Mouse (Mus musculus) megakaryocyte, embryonic 14.5 days (primary cell): Measurements from ENCODE around the gene Cd177. TPM values are rescaled to one million over a fixed set of nuclear protein-coding genes. Genes with fewer than 3 reads are reported as not detected.
"Not testable (repeated sequence)": the region's sequence is repeated elsewhere in the genome, so short reads cannot be mapped to it uniquely, and the experiment has no call there.

Experiments used
- H3K27me3 ChIP-seq: replicated peaks from 2 replicates; pipeline ENCODE3; 2012; ENCODE audit warnings: inconsistent platforms
- H3K36me3 ChIP-seq: replicated peaks from 2 replicates; pipeline ENCODE3; 2012; ENCODE audit warnings: low read length, inconsistent platforms, mixed read lengths
- H3K4me1 ChIP-seq: 2 replicates; pipeline ENCODE4 v1.6.1; 2012; ENCODE audit warnings: inconsistent platforms
- H3K4me3 ChIP-seq: replicated peaks from 2 replicates; pipeline ENCODE3; 2012; ENCODE audit warnings: moderate library complexity, mild to moderate bottlenecking, inconsistent platforms
- H3K9me3 ChIP-seq: 2 replicates; pipeline ENCODE4 v1.6.1; 2012; ENCODE audit warnings: inconsistent platforms
- FLI1 ChIP-seq: IDR thresholded peaks from 2 replicates; pipeline ENCODE4 v1.6.1; 2012; ENCODE audit warnings: low read length, inconsistent platforms, mixed read lengths
- GATA1 ChIP-seq: IDR thresholded peaks from 3 replicates; pipeline ENCODE4 v1.6.1; 2012; ENCODE audit warnings: mixed read lengths, low read length, inconsistent platforms, borderline replicate concordance
- polyA plus RNA-seq: library from polyadenylated mRNA; stranded (reverse); fragments of >175 nt; gene quantifications from 2 replicates; pipeline ENCODE4 v1.2.3, GENCODE M21; 2012; ENCODE audit warnings: low replicate concordance; ENCODE audit not compliant: insufficient read depth

The Cd177 gene
- polyA plus RNA-seq: 0.27 TPM in 1 of 2 replicates, not detected in the other

DNA sequence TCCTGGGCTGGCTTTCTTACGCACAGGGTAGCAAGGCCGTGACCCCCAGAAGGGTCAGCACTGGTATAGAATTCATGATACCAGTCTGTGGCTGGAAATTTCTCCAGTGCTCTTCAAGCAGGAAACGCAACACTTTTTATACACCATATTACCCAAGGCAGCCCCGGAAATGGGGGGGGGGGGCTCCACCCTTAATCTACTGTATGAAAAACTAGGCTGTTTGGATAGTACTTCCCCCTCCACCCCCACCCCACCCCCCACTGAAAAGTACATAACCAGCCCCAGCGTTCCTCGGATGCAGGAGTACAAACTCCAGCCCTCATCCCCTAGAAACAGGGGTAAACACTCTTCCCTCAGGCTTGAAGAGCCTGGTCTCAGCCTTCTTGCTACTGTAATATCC, at the start of gene Cd177:
Gene Cd177 (minus strand): TSS at position 101 of the 400 bp plus-strand sequence.
- Histone ChIP-seq H3K36me3 (no peaks in the 10 kb centered on the region), H3K9me3 (no peaks in the 10 kb centered on the region), H3K4me3 (no peak within 1 kb of the TSS), H3K4me1 (no peaks in the 10 kb centered on the region), H3K27me3 (peaks cover 23% of the 10 kb centered on the region)
- no peak for TF ChIP-seq FLI1
- TF ChIP-seq GATA1: no peak

DNA sequence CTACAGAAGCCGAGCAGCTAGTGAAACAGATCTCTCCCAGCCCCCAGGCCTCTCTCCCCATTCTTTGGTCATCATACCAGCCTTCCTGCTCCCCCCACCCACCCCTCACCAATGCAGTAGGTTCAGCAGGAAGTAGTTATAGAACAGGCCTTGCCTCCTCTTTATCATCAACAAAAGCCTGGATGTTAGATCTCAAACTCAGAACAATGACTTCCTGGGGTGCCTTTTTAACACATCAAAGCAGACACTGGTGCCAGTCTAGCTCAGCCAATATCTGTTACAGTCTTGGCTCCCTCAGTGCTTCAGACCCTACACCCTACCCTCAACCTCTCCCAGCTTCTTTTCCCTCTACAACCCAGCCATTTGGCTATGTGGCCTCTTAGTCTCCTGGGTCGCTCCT, 48.9 kb upstream of the Cd177 start:
- Histone ChIP-seq H3K4me3 (no peak overlapping the region), H3K27me3 (peaks cover 17% of the 10 kb centered on the region), H3K36me3 (no peaks in the 10 kb centered on the region), H3K4me1 (peaks cover 9% of the 10 kb centered on the region), H3K9me3 (no peaks in the 10 kb centered on the region)
- TF ChIP-seq FLI1: no peak
- no peak for TF ChIP-seq GATA1

DNA sequence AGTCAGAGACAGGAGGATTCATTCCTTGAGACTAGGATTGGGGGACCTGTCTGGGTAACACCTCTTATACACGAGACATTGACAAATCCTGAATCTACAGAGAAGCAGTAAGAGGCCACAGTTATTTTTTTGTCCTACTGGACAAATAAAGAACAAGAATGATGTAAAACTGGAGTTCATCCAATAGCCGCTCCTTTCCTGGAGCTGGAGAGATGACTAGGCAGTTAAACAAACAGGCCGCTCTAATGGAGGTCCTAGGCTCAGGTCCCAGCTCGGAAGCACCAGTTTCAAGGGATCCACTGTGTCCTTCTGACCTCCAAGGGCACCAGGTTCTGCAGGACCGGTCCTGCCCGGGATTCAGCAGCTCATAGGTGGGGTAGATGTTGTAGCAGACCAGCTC, 44.7 kb upstream of the Cd177 start:
- Histone ChIP-seq H3K36me3 (no peaks in the 10 kb centered on the region), H3K27me3 (peaks cover 15% of the 10 kb centered on the region), H3K4me1 (peaks cover 6% of the 10 kb centered on the region), H3K9me3 (no peaks in the 10 kb centered on the region), H3K4me3 (no peak overlapping the region)
- TF ChIP-seq FLI1: no peak

DNA sequence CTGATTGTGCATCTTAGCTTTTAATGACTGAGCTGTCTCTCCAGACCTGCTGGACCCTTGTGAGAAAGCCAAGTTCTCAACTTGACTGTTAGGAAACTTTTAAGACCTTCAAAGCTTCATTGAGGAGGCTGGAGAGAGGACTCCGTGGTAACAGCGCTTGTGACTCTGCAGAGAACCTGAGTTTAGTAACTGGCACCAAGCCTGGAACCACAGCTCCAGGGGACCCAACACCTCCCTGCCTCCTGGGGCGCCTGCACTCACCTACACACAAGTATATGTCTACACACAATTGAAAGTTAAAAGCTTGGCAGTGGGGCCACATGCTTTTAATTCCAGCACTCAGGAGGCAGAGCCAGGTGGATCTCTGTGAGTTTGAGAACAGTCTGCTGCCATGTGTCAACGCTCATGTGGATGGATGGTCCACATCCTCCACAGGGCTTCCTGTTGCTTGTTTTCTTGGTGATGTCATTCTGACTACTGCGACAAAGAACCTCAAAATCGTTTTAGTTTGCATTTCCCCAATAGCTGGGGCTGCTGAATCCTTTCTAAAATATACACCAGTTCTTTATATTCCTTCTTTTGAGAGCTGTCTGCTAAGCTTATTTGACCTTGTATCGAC, 42.1 kb upstream of the Cd177 start:
- H3K36me3 ChIP-seq: no peaks in the 10 kb centered on the region
- H3K4me3 ChIP-seq: no peak overlapping the region
- H3K27me3 ChIP-seq: peaks cover 16% of the 10 kb centered on the region
- H3K4me1 ChIP-seq: no peaks in the 10 kb centered on the region
- peaks cover 18% of the 10 kb centered on the region for H3K9me3 ChIP-seq
- TF ChIP-seq GATA1 (no peak), FLI1 (no peak)

DNA sequence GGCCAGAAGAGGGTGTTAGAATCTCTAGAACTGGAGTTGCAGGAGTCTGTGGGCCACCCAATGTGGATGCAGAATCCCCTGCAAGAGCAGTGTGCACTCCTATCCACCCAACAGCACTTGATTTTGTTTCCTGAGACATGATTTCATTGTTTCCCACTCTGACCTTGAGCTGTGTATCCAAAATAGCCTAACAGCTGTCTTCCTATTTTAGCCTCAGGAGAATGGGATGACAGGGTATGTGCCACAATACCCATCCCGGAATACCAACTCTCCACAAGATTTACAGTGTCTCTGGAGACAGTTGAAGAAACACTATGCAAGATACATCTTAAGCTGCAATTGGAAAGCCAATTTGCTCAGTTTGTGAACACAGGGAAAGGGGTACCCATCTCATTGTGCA, 37.8 kb upstream of the Cd177 start:
- Histone ChIP-seq H3K36me3 (no peaks in the 10 kb centered on the region), H3K9me3 (peaks cover 36% of the 10 kb centered on the region), H3K4me1 (no peaks in the 10 kb centered on the region), H3K4me3 (no peak overlapping the region), H3K27me3 (peaks cover 23% of the 10 kb centered on the region)
- TF ChIP-seq FLI1 (no peak), GATA1 (no peak)

DNA sequence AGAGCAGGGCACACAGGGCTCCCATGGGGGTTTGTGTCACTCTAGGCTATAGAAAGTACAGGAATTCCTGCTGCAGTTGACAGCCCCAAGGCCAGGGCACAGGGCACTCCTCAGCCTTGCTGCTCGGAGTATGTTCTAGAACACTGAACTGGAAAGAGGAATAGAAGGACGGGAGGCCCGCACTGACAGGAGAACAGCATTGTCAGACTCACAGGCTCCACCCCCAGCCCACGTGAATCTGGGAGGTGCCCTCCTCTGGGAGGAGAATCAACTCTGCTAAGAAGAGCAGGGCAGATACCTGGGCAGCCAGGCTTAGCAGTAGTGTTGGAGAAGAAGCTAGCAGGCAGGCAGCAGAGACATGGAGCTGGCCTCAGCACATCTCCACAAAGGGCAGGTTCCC, 16.8 kb upstream of the Cd177 start, which contains the start of gene Ceacam10:
Gene Ceacam10 (plus strand): TSS at position 289 of the 400 bp plus-strand sequence.
- H3K4me1 ChIP-seq, H3K4me3 ChIP-seq, H3K27me3 ChIP-seq, H3K36me3 ChIP-seq, H3K9me3 ChIP-seq: not testable (repeated sequence)

DNA sequence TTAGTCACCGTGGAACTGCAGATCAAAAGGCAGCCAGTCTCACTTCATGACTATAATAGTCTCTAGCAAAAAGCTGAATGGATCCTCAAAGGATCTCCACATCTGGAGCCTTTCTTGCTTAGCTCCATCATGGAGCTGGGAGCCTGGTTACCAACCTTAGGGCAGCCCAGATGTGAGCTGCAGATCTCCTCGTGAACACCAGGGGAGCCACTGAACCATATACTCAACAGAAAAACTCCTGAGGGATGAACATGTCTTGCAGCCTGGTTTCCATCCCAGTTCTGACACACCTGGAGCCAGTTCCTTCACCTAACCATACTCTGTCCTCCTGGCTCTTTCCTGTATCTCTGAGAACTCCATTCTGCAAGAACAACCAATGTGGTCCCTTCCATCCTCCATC, 16.0 kb upstream of the Cd177 start:
- H3K4me3 ChIP-seq: no peak overlapping the region
- H3K4me1 ChIP-seq: peaks cover 7% of the 10 kb centered on the region; the same call in 1 of the 2 replicates
- peaks cover 6% of the 10 kb centered on the region for H3K9me3 ChIP-seq
- TF ChIP-seq FLI1 (no peak), GATA1 (no peak)
- peaks cover 5% of the 10 kb centered on the region for H3K27me3 ChIP-seq
- no peaks in the 10 kb centered on the region for H3K36me3 ChIP-seq

DNA sequence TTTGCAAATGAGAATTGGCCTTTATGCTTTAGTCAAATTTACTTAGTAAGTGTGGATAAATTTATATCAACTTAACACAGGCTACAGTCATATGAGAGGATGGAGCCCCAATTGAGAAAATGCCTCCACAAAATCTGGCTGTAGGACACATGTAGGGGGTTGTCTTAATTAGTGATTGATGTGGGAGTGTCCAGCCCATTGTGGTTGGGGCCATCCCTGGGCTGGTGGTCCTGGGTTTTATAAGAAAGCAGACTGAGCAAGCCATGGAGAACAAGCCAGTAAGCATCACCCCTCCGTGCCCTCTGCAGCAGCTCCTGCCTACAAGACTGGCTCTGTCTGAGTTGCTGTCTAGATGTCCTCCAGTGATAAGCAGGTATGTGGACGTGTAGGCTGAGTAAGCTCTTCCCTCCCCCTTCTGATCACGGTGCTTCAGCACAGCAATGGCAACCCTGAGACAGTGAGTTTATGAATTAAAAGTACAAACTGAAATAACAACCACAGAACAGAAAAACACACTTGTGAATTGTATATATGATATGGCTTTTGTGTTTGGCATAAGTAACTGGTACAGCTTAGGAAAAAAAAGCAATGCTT, 13.9 kb upstream of the Cd177 start:
- Histone ChIP-seq H3K4me3 (no peak overlapping the region), H3K9me3 (peaks cover 11% of the 10 kb centered on the region), H3K4me1 (peaks cover 7% of the 10 kb centered on the region; the same call in 1 of the 2 replicates), H3K27me3 (peaks cover 4% of the 10 kb centered on the region), H3K36me3 (no peaks in the 10 kb centered on the region)
- TF ChIP-seq GATA1 (no peak), FLI1 (no peak)

DNA sequence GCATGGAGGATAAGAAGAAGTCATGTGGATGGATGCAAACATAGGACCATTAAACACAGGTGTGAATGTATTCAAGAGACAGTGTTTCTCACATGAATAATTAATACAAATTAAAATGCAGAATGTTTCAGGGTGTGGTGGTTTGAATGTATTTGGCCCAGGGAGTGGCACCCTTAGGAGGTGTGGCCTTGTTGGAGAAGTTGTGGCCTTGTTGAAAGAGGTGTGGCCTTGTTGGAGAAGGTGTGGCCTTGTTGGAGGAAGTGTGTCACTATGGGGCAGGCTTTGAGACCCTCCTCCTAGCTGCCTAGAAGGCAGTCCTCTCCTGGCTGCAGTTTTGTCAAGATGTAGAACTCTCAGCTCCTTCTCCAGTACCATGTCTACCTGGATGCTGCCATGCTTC, 11.2 kb upstream of the Cd177 start:
- H3K4me3 ChIP-seq: no peak overlapping the region
- H3K9me3 ChIP-seq: peaks cover 11% of the 10 kb centered on the region
- no peak for TF ChIP-seq GATA1
- no peak for TF ChIP-seq FLI1
- H3K4me1 ChIP-seq: no peaks in the 10 kb centered on the region; the same call in 1 of the 2 replicates
- peaks cover 4% of the 10 kb centered on the region for H3K27me3 ChIP-seq
- H3K36me3 ChIP-seq: no peaks in the 10 kb centered on the region

DNA sequence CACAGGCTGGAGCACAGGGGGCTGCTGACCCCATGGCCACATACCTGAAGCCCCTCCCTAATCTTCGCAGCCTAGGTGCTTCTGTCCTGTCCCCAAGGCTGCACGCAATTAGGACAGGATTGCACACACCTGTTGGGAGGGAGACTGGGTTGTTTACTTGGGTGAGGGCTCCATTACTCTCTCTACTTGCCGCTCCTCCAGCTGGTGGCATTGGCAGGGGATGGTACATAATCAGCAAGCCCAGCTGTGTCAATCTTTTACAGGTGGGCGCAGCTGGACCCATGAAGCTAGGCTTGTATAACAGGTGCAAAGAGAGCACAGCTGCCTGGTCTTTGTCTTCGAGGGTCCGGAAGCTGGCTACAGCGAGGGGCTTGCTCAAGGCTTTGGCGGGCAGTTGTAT, 2.5 kb upstream of the Cd177 start:
- TF ChIP-seq GATA1: no peak
- no peak for TF ChIP-seq FLI1
- H3K27me3 ChIP-seq: peaks cover 24% of the 10 kb centered on the region
- H3K36me3 ChIP-seq: no peaks in the 10 kb centered on the region
- no peak overlapping the region for H3K4me3 ChIP-seq
- no peaks in the 10 kb centered on the region for H3K4me1 ChIP-seq
- H3K9me3 ChIP-seq: no peaks in the 10 kb centered on the region
